Mouse (Mus musculus) kidney, postnatal 0 days (tissue): ENCODE measurements around the gene 6030408B16Rik. TPM values are rescaled to one million over a fixed set of nuclear protein-coding genes. Genes with fewer than 3 reads are reported as not detected.

ENCODE experiments used
- ATAC-seq: fragments of 200-750 bp; cut with Nextera tagmentation; replicated peaks from 2 replicates; pipeline ENCODE4 v1.8.0; 2017; ENCODE audit warnings: low read depth, moderate number of reproducible peaks, moderate TSS enrichment, moderate library complexity; ENCODE audit not compliant: low FRiP score
- DNase-seq: peaks from one replicate; pipeline ENCODE4 v3.0.0-alpha.2; 2016; ENCODE audit warnings: low spot score
- H3K27ac ChIP-seq: fragments of 300-500 bp; sonication (generic); 2 replicates; pipeline ENCODE4 v1.5.1; 2014; ENCODE audit warnings: mild to moderate bottlenecking
- H3K27me3 ChIP-seq: fragments of 300-500 bp; sonication (generic); 2 replicates; pipeline ENCODE4 v1.6.1; 2014; ENCODE audit warnings: low read length, mixed read lengths; ENCODE audit not compliant: insufficient read depth
- H3K36me3 ChIP-seq: fragments of 300-500 bp; sonication (generic); 2 replicates; pipeline ENCODE4 v1.6.1; 2014; ENCODE audit warnings: low read length, mixed read lengths; ENCODE audit not compliant: insufficient read depth
- H3K4me1 ChIP-seq: fragments of 300-500 bp; sonication (generic); replicated peaks from 2 replicates; pipeline ENCODE4 v1.6.1; 2014; ENCODE audit warnings: antibody characterized with exemption, low read length, mixed read lengths; ENCODE audit not compliant: insufficient read depth
- H3K4me2 ChIP-seq: fragments of 300-500 bp; sonication (generic); 2 replicates; pipeline ENCODE4 v1.6.1; 2014; ENCODE audit warnings: mild to moderate bottlenecking, low read length, moderate library complexity, mixed read lengths
- H3K4me3 ChIP-seq: fragments of 300-500 bp; sonication (generic); replicated peaks from 2 replicates; pipeline ENCODE4 v1.5.1; 2014; ENCODE audit warnings: low read depth, low read length
- H3K9ac ChIP-seq: fragments of 300-500 bp; sonication (generic); 2 replicates; pipeline ENCODE4 v1.6.1; 2014; ENCODE audit warnings: low read depth, low read length
- H3K9me3 ChIP-seq: fragments of 300-500 bp; sonication (generic); replicated peaks from 2 replicates; pipeline ENCODE4 v1.6.1; 2016; ENCODE audit warnings: low read length, inconsistent platforms, mixed read lengths
- CTCF ChIP-seq: IDR thresholded peaks from 2 replicates; pipeline ENCODE4 v1.5.1; 2016; ENCODE audit warnings: antibody characterized with exemption, low read depth, mild to moderate bottlenecking, moderate library complexity
- WGBS: fragments of 180-500 bp; shearing (Covaris S2); extraction: QIAGEN DNeasy Blood & Tissue Kit; methylation state at CpG from one replicate; pipeline ENCODE4 v1.1.7; 2014; 5-methylcytosine and 5-hydroxymethylcytosine counted together
- polyA plus RNA-seq: library from polyadenylated mRNA; unstranded; fragments of >200 nt; fragmentation: Nextera tagmentation; extraction: Ambion mirVana; gene quantifications from 2 replicates; pipeline ENCODE4 v1.2.1, GENCODE M21; 2015

The 6030408B16Rik gene
- polyA plus RNA-seq, 1 experiment from 2014 or later, result 24.5 TPM

- WGBS, result 82% methylated on average over 11 of the region's 11 CpGs
- Histone ChIP-seq H3K9me3 (no peaks in the 10 kb centered on the region), H3K36me3 (no peaks in the 10 kb centered on the region), H3K27ac (no peak overlapping the region), H3K4me3 (no peak overlapping the region), H3K4me1 (peaks cover 18% of the 10 kb centered on the region), H3K9ac (no peak overlapping the region), H3K4me2 (no peak overlapping the region), H3K27me3 (no peaks in the 10 kb centered on the region)
- DNase-seq (no peak), ATAC-seq (no peak)
- TF ChIP-seq CTCF, result no peak
These were observed 34.6 kb upstream of the 6030408B16Rik start for GRCm38 (mm10) chr15:101258420-101258819.

GRCm38 (mm10) chr15:101259922-101260321 lies 33.1 kb upstream of the 6030408B16Rik start:
- Histone ChIP-seq H3K27me3 (no peaks in the 10 kb centered on the region), H3K4me3 (no peak overlapping the region), H3K27ac (no peak overlapping the region), H3K36me3 (no peaks in the 10 kb centered on the region), H3K9ac (no peak overlapping the region), H3K4me1 (peaks cover 13% of the 10 kb centered on the region), H3K4me2 (no peak overlapping the region), H3K9me3 (no peaks in the 10 kb centered on the region)
- ATAC-seq (no peak), DNase-seq (no peak)
- WGBS, result 85% methylated on average over 3 of the region's 3 CpGs
- TF ChIP-seq CTCF, result no peak

GRCm38 (mm10) chr15:101260387-101260786 lies 32.6 kb upstream of the 6030408B16Rik start:
- Histone ChIP-seq H3K27me3 (no peaks in the 10 kb centered on the region), H3K4me3 (no peak overlapping the region), H3K36me3 (no peaks in the 10 kb centered on the region), H3K9ac (no peak overlapping the region), H3K4me2 (no peak overlapping the region), H3K4me1 (peaks cover 13% of the 10 kb centered on the region), H3K27ac (0 out of 2 replicates have a peak overlapping the region, but pooled peaks have one; percentile 26), H3K9me3 (no peaks in the 10 kb centered on the region)
- DNase-seq, result no peak
- no peak for ATAC-seq
- 38% methylated on average over 10 of the region's 10 CpGs for WGBS
- TF ChIP-seq CTCF, result no peak

- H3K27me3 ChIP-seq, result no peaks in the 10 kb centered on the region
- H3K27ac ChIP-seq, result peak overlapping the region; percentile 60
- no peak for TF ChIP-seq CTCF
- no peak for ATAC-seq
- peaks cover 15% of the 10 kb centered on the region for H3K4me1 ChIP-seq
- H3K9me3 ChIP-seq, result no peaks in the 10 kb centered on the region
- H3K9ac ChIP-seq, result no peak overlapping the region
- WGBS, result 54% methylated on average over 13 of the region's 13 CpGs
- H3K4me3 ChIP-seq, result no peak overlapping the region
- no peak for DNase-seq
- H3K4me2 ChIP-seq, result peak overlapping the region; percentile 18; the same call in 1 of the 2 replicates
- no peaks in the 10 kb centered on the region for H3K36me3 ChIP-seq
These were observed 32.0 kb upstream of the 6030408B16Rik start for GRCm38 (mm10) chr15:101260874-101261622.

- peaks cover 17% of the 10 kb centered on the region for H3K4me1 ChIP-seq
- WGBS, result 61% methylated on average over 5 of the region's 5 CpGs
- no peak for DNase-seq
These were observed 30.5 kb upstream of the 6030408B16Rik start for GRCm38 (mm10) chr15:101262502-101262901.

GRCm38 (mm10) chr15:101266132-101266963 lies 26.7 kb upstream of the 6030408B16Rik start:
- no peaks in the 10 kb centered on the region for H3K9me3 ChIP-seq
- peak overlapping the region; percentile 49 for H3K4me3 ChIP-seq
- H3K27me3 ChIP-seq, result no peaks in the 10 kb centered on the region
- H3K9ac ChIP-seq, result peak overlapping the region; percentile 55
- H3K4me2 ChIP-seq, result peak overlapping the region; percentile 83
- peak; percentile 42; the same call in 1 of the 2 replicates for TF ChIP-seq CTCF
- WGBS, result 2% methylated on average over 52 of the region's 57 CpGs
- peak; percentile 83 for ATAC-seq
- DNase-seq, result peak; percentile 94
- H3K4me1 ChIP-seq, result peaks cover 13% of the 10 kb centered on the region
- peak overlapping the region; percentile 60; the same call in 1 of the 2 replicates for H3K27ac ChIP-seq
- H3K36me3 ChIP-seq, result peaks cover 11% of the 10 kb centered on the region

More at GRCm38 (mm10) chr15:101262502-101262901, 30.5 kb upstream of the 6030408B16Rik start:
- no peaks in the 10 kb centered on the region for H3K36me3 ChIP-seq
- TF ChIP-seq CTCF, result no peak
- ATAC-seq, result no peak
- no peak overlapping the region for H3K27ac ChIP-seq
- no peak overlapping the region for H3K9ac ChIP-seq
- H3K9me3 ChIP-seq, result no peaks in the 10 kb centered on the region
- H3K27me3 ChIP-seq, result no peaks in the 10 kb centered on the region
- H3K4me2 ChIP-seq, result no peak overlapping the region
- H3K4me3 ChIP-seq, result no peak overlapping the region
